Mouse (Mus musculus) kidney, adult 8-10 months (tissue): ENCODE measurements around the gene Dok5.

Source experiments
- DNase-seq, 2 experiments: peaks; one replicate each; pipeline ENCODE4 v3.0.0; 2022

Gene Dok5

DNA sequence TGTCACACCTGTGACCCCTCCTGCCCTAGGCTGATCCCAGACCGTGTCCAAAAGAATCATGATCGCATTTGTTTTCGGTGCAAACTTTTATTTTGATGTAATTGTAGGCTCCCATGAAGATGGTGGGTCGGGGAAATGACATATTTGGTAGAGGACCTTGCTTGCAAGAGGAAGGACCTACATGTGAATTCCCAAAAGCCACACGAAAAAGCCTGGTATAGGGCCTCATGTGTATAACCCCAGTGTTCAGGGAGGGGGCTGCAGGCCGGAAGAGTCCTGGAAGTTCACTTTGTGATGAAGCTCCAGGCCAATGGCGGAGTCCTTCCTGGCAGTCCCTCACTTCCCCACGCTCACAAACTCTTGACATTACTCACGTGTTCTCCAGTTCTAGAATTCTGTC is 7.3 kb downstream of the Dok5 start:
- no peak for DNase-seq

GRCm38 (mm10) chr2:170739713-170740365 is 8.2 kb downstream of the Dok5 start:
- DNase-seq = no peak

- no peak for DNase-seq
These were observed 11.9 kb downstream of the Dok5 start for GRCm38 (mm10) chr2:170743521-170743920.

DNA sequence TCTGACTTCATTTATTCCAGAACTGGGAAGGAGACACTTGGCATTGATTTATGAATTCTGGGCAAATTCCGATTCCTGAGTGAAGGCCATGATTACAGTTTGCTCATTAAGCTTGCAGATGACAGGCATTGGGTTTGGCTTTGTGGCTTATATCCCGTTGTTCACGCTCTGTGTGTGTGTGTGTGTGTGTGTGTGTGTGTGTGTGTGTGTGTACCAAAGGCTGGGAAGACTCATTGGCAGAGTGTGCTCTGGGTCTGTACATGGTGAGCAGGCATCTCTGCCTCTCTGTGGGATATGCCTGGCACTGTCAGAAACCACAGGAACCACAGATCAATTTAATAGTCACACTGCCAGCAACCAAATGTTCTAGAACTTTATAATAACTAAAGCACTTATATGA is 17.3 kb downstream of the Dok5 start:
- no peak for DNase-seq

DNA sequence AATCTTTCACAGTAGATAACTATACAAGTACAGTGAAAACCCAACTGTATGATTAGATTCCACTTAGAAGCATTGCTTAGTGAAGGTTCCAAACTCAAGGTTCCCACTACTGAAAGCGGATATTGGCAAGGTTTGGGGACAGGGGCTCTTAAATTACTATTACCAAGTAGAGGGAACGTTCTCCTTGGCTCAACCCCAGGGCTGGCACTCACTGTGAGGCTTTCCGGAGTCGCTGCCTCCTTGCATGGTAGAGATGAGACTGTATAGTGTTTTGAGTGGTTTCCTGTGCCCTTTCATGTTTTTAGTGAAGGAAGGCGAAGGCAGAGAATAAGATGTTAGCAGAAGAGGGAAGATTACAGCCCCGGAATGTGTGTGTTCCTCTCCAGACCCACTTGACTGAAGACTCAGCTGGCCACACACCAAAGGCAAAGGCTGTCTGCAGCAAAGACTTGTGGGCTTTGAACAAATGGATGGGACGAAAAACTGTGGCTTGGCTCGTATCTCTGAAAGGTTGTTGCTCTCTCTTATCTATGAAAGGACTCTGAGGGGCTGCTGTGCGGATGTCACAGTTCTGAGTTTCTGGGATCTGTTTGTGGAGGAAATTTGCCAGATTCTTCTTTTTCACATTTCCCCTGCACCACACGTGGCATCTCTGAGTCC is 20.7 kb downstream of the Dok5 start:
- DNase-seq = no peak

- DNase-seq = no peak
These were observed 24.2 kb downstream of the Dok5 start for GRCm38 (mm10) chr2:170755817-170756216.

GRCm38 (mm10) chr2:170756667-170757066 is 25.1 kb downstream of the Dok5 start:
- DNase-seq = no peak

DNA sequence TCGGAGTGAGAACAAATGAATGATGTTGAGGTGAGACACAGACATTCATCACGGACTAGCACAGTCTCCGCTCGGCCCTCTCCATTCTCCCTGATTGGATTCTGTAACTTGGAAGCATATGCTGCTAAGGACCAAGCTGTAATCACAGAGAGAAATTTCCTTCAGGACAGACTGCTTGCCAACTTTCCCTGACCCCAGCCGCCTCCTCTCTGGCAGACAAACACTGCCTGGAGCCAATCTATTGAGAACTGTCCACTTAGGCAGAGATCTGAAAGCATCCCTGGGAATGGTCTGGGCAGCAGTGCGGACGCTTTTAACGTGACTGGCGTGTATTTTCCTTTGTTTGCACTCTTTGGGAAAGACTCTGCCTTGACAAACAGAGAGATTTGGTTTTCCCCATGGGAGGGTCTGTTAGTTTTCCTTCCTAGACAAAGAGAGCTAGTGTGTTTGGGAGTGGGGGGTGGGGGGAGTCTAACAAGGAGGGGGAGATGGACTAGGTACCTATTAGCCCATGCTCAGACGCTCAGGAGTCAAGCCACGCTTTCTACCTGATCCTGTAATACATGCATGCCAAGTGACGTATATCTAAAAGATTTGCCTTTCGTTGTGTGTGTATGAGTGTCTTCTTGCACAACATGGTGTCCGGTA is 25.7 kb downstream of the Dok5 start:
- DNase-seq = no peak

GRCm38 (mm10) chr2:170758201-170758600 is 26.6 kb downstream of the Dok5 start:
- DNase-seq = no peak

GRCm38 (mm10) chr2:170764704-170765103 is 33.1 kb downstream of the Dok5 start:
- DNase-seq = no peak

- DNase-seq = no peak
These were observed 35.6 kb downstream of the Dok5 start for GRCm38 (mm10) chr2:170767243-170767642.

- DNase-seq = no peak
These were observed 37.1 kb downstream of the Dok5 start for GRCm38 (mm10) chr2:170768699-170769098.

DNA sequence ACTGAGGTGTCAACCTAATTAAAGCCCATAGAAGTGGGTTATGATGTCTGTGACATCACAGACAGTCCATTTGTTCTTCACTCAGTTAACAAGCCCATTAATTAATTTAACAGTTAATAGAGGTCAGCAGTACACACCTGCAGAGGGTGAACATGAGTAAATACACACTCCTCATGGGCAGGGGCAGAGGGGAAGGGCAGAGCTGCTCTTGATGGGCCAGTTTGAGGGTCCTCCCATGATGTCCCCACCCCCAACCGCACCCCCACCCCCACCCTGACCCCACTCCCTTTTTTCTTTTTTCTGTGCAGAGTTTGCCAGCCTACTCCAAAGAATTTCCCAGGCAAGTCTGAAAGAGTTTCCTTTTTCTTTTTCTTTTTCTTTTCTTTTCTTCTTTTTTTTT is 39.9 kb downstream of the Dok5 start:
- no peak for DNase-seq

DNA sequence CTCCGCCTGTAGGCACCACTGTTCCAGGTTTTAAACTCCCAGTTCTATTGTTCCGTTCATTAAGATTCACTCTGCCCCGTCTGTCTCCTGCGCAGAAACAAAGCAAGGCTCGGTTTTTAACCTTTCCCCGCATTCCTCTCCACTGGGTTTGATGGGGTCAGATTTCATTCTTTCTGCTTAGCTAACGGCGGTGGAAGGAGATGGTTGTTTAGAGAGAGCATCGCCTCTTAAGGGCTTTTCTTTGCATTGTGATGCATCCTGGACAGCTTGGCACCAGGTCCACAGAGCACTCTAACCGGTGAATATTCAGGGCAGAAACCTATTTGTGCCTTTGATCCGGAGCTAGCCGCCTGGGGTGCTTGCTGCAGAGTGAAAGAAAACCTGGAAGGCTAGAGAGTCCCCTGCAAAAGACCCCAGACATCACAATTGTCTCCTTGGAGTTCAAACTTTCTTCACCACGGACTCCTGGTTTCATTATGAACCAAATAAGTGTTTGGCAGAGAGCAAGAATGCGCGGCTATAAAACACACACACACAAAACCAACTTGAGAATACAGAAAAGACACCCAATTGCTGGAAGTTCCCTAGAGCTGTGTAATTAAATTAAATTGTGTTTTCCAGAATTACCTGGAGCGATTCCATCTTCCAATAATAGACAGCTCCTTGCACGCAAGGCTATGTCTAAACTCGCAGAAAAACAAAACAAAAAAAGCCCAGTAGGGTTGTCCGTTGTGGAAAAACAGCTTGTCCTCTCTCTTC is 40.7 kb downstream of the Dok5 start:
- no peak for DNase-seq

DNA sequence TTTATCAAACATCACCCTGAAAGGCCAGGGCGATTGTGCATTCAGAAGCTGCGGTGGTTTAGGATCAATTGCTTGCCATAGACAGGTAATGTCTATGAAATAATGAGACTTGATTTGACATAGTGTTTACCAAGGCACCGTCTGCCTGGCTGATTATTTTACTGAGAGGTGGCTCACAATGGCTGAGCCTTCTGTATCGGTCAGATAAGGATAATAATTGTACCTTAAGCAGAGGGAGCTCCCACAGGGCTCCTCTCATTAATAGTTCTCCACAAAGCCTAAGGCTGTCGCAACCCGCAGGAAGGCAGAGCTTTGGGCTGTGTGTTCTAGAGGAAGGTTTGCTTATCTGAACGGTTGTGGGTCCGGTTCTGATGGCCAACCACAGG is 41.3 kb downstream of the Dok5 start:
- DNase-seq = no peak

DNA sequence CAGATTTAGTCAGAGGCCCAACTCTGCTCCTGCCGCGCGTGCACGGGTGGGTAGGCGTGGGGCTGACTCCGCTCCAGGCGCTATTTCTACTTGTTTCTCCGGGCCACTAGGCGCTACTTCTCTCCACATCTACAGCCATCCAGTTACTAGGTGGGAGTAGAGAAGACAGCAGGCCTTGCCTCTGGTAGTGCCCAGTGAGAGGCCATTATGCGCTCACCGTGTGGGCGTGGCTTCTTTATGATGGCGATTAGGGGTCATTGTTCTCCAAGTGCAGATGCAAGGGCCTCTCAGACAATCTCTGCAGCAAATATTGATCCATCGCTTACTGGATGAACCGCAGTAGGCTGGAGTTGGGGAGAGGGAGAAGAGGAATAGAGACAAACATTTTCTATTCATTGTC is 44.0 kb downstream of the Dok5 start:
- no peak for DNase-seq

GRCm38 (mm10) chr2:170776107-170776506 is 44.5 kb downstream of the Dok5 start:
- DNase-seq = no peak

GRCm38 (mm10) chr2:170777572-170777971 is 46.0 kb downstream of the Dok5 start:
- no peak for DNase-seq

DNA sequence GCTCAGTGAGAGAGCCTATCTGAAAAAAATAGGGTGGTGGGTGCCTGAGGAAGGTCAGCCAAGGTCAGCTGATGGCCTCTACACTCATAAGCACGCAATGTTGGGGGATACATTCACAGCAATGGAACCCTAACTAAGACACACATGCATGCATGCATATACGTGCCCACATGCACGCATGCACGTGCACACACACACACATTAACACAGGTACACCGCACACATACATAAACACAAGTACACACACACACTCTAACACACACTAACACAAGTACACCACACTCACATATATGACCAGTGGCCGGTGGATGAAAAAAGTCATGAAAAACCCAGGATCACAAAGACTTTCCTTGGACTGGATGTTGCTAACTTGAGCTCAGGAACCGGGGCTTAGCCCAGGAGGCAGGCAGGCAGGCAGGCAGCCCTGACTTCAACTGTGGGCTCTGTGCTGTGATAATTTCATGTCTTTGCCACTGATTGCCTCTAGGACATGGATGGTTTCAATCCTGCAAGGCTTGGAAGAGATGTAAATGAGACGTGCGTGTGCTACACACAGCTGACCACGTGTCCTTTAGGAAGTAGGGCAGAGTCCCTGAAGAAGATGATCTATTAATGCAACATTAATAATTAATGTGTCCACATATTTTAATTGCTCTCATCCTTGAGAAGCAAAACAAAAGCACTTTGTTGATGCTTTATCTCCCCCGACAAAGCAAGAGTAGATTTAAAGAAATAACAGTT is 48.6 kb downstream of the Dok5 start:
- no peak for DNase-seq

GRCm38 (mm10) chr2:170788101-170788500 is 56.5 kb downstream of the Dok5 start:
- no peak for DNase-seq

DNA sequence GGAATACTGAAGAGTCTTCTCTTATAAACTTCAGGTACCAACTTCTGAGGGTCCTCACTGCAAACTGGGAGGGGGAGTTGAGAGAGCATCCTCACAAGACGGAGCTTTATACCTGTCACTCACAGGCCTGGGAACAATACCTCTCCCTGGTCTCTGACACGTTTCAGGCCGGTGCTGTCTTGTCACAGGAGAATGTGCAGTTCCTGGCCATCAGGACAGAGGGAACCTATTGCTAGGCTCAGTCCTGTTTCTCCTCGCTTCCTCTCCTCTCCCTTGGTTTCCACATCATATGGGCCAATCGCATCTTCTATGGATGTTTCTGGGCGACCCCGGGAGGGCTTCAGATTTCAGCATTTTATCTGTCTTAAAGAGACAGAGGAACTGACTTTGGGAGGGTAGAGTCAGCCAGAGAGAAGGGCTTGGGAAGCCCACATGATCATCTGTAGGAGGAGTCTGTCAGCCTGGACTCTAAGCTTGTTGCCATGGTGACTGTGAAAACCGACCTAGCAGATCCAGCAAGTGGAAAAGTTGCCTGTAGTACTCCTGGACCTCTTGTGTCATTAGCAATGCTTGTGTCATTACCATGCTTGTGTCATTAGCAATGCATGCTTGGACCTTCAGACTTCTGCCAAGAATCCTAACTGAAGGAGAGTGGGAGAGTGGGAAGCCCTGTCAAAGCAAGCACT is 59.9 kb downstream of the Dok5 start:
- DNase-seq = peak; percentile 2 to 26

- DNase-seq = no peak
These were observed 63.6 kb downstream of the Dok5 start for GRCm38 (mm10) chr2:170795242-170795641.
